Mouse (Mus musculus): Measurements from ENCODE around the gene Sp100. TPM values are rescaled to one million over a fixed set of nuclear protein-coding genes. Genes with fewer than 3 reads are reported as not detected.

The Sp100 gene
- total and polyA plus RNA-seq, 2 experiments, result 3.2 to 14.6 TPM

DNA sequence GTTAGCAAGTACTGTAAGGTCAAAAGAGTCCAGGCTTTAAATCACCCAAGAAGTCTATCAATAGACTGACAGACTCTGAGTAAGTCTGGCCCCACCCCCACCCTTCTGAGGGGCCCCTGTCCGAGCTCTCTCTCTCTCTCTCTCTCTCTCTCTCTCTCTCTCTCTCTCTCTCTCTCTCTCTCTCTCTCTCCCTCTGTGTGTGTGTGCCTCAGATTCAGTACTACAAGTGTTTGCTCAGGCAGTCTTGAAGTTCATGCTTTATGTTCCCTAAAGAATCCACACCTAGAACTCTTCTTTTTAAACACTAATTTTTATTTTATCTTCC is 109.1 kb downstream of the Sp100 start:
- Histone ChIP-seq H3K4me3 (ENCODE audit: insufficient read depth, low read depth, low read length) (no peak overlapping the region), H3K79me2 (ENCODE audit: control insufficient read depth, insufficient read depth, low read length) (no peaks in the 10 kb centered on the region), H3K27ac (replicated peaks; ENCODE audit: insufficient read depth, low read depth, low read length) (no peak overlapping the region), H3K36me3 (ENCODE audit: control insufficient read depth, insufficient read depth, low read length) (no peaks in the 10 kb centered on the region), H3K9ac (ENCODE audit: low read depth, low read length) (no peak overlapping the region), H3K4me1 (ENCODE audit: control insufficient read depth, insufficient read depth, low read length) (no peaks in the 10 kb centered on the region), H3K27me3 (ENCODE audit: control insufficient read depth, insufficient read depth, low read length) (no peaks in the 10 kb centered on the region)
- no peak for TF ChIP-seq CTCF (IDR thresholded peaks at IDR 0.05; ENCODE audit: low read depth, low read length)
- no peak for TF ChIP-seq POLR2A (IDR thresholded peaks at IDR 0.05; ENCODE audit: extremely low read depth, insufficient read depth, low read length)
- DNase-seq (ENCODE audit: extremely low read depth, low read depth, low spot score), result no peak
- 33% methylated on average over 1 of the region's 1 CpGs for WGBS

Other genes with a start within 250 kb of the Sp100 start
- not detected in 2 replicates for gene G530012D18Rik, start 74.3 kb upstream of the Sp100 start, total RNA-seq (2014; rRNA removed)
- not detected in 2 replicates for gene G530012D18Rik, start 74.3 kb upstream of the Sp100 start, polyA plus RNA-seq (2012; rRNA removed)
- 2.5 and 2.6 TPM in 2 replicates for gene Sp110, start 51.2 kb upstream of the Sp100 start, total RNA-seq (2014; rRNA removed)
- gene Sp110, start 51.2 kb upstream of the Sp100 start, polyA plus RNA-seq (2012; rRNA removed), result 1.4 and 2.6 TPM in 2 replicates
- 3.5 and 4.9 TPM in 2 replicates for gene Sp140, start 49.6 kb upstream of the Sp100 start, total RNA-seq (2014; rRNA removed)
- 1.3 TPM in 2 replicates for gene Sp140, start 49.6 kb upstream of the Sp100 start, polyA plus RNA-seq (2012; rRNA removed)
- 0.37 and 1.5 TPM in 2 replicates for gene A630001G21Rik, start 128.7 kb downstream of the Sp100 start, total RNA-seq (2014; rRNA removed)
- 0.36 and 0.77 TPM in 2 replicates for gene A630001G21Rik, start 128.7 kb downstream of the Sp100 start, polyA plus RNA-seq (2012; rRNA removed)
- 51.5 and 54.0 TPM in 2 replicates for gene Cab39, start 143.5 kb downstream of the Sp100 start, total RNA-seq (2014; rRNA removed)
- 17.5 and 18.0 TPM in 2 replicates for gene Cab39, start 143.5 kb downstream of the Sp100 start, polyA plus RNA-seq (2012; rRNA removed)
- 39.1 and 41.1 TPM in 2 replicates for gene Itm2c, start 244.3 kb downstream of the Sp100 start, total RNA-seq (2014; rRNA removed)
- 48.3 and 60.1 TPM in 2 replicates for gene Itm2c, start 244.3 kb downstream of the Sp100 start, polyA plus RNA-seq (2012; rRNA removed)

Measured in liver, adult 2 months (tissue).